Mouse (Mus musculus): ENCODE measurements around the gene Nlgn2. TPM values are rescaled to one million over a fixed set of nuclear protein-coding genes. Genes with fewer than 3 reads are reported as not detected.

The Nlgn2 gene
- polyA plus RNA-seq, 1 experiment from 2014 or later, result 11.4 TPM

Small RNAs within 50 kb of the gene (microRNA-seq; reads per million reads assigned to microRNA genes)
- not detected for gene Mir6924

Other genes with a start within 250 kb of the Nlgn2 start
- gene Atp1b2, start 231.8 kb downstream of the Nlgn2 start, polyA plus RNA-seq (2014; fragmentation: Nextera tagmentation; extraction: Ambion mirVana), result 7.2 and 7.7 TPM in 2 replicates
- not detected in 2 replicates for gene Shbg, start 219.9 kb downstream of the Nlgn2 start, polyA plus RNA-seq (2014; fragmentation: Nextera tagmentation; extraction: Ambion mirVana)
- gene Sat2, start 215.8 kb downstream of the Nlgn2 start, polyA plus RNA-seq (2014; fragmentation: Nextera tagmentation; extraction: Ambion mirVana), result 14.9 and 19.0 TPM in 2 replicates
- gene Fxr2, start 204.8 kb downstream of the Nlgn2 start, polyA plus RNA-seq (2014; fragmentation: Nextera tagmentation; extraction: Ambion mirVana), result 36.4 and 40.3 TPM in 2 replicates
- gene Sox15, start 182.5 kb downstream of the Nlgn2 start, polyA plus RNA-seq (2014; fragmentation: Nextera tagmentation; extraction: Ambion mirVana), result not detected in 2 replicates
- 26.8 and 30.0 TPM in 2 replicates for gene Mpdu1, start 175.1 kb downstream of the Nlgn2 start, polyA plus RNA-seq (2014; fragmentation: Nextera tagmentation; extraction: Ambion mirVana)
- gene Cd68, start 171.6 kb downstream of the Nlgn2 start, polyA plus RNA-seq (2014; fragmentation: Nextera tagmentation; extraction: Ambion mirVana), result 5.5 and 6.7 TPM in 2 replicates
- 781 and 824 TPM in 2 replicates for gene Eif4a1, start 165.4 kb downstream of the Nlgn2 start, polyA plus RNA-seq (2014; fragmentation: Nextera tagmentation; extraction: Ambion mirVana)
- 88.6 and 93.8 TPM in 2 replicates for gene Senp3, start 155.7 kb downstream of the Nlgn2 start, polyA plus RNA-seq (2014; fragmentation: Nextera tagmentation; extraction: Ambion mirVana)
- 0.19 TPM in 1 of 2 replicates, not detected in the other for gene Tnfsf13, start 152.0 kb downstream of the Nlgn2 start, polyA plus RNA-seq (2014; fragmentation: Nextera tagmentation; extraction: Ambion mirVana)
- gene Tnfsf12, start 141.9 kb downstream of the Nlgn2 start, polyA plus RNA-seq (2014; fragmentation: Nextera tagmentation; extraction: Ambion mirVana), result 1.5 and 1.7 TPM in 2 replicates
- 1.4 and 1.5 TPM in 2 replicates for gene Tnfsfm13, start 141.7 kb downstream of the Nlgn2 start, polyA plus RNA-seq (2014; fragmentation: Nextera tagmentation; extraction: Ambion mirVana)
- gene Polr2a, start 79.1 kb downstream of the Nlgn2 start, polyA plus RNA-seq (2014; fragmentation: Nextera tagmentation; extraction: Ambion mirVana), result 65.0 and 65.3 TPM in 2 replicates
- not detected in 2 replicates for gene Slc35g3, start 75.8 kb downstream of the Nlgn2 start, polyA plus RNA-seq (2014; fragmentation: Nextera tagmentation; extraction: Ambion mirVana)
- 0.99 and 1.3 TPM in 2 replicates for gene Zbtb4, start 71.9 kb downstream of the Nlgn2 start, polyA plus RNA-seq (2014; fragmentation: Nextera tagmentation; extraction: Ambion mirVana)
- gene Chrnb1, start 41.8 kb downstream of the Nlgn2 start, polyA plus RNA-seq (2014; fragmentation: Nextera tagmentation; extraction: Ambion mirVana), result 4.2 and 6.2 TPM in 2 replicates
- 2.0 and 3.0 TPM in 2 replicates for gene Fgf11, start 35.9 kb downstream of the Nlgn2 start, polyA plus RNA-seq (2014; fragmentation: Nextera tagmentation; extraction: Ambion mirVana)
- 0.69 and 0.88 TPM in 2 replicates for gene Tmem102, start 32.2 kb downstream of the Nlgn2 start, polyA plus RNA-seq (2014; fragmentation: Nextera tagmentation; extraction: Ambion mirVana)
- gene Gm39566, start 22.5 kb downstream of the Nlgn2 start, polyA plus RNA-seq (2014; fragmentation: Nextera tagmentation; extraction: Ambion mirVana), result not detected in 2 replicates
- not detected in 2 replicates for gene Spem2, start 19.3 kb downstream of the Nlgn2 start, polyA plus RNA-seq (2014; fragmentation: Nextera tagmentation; extraction: Ambion mirVana)
- 0.23 TPM in 1 of 2 replicates, not detected in the other for gene Spem1, start 15.6 kb downstream of the Nlgn2 start, polyA plus RNA-seq (2014; fragmentation: Nextera tagmentation; extraction: Ambion mirVana)
- 289 and 296 TPM in 2 replicates for gene Tmem256, start 730 bp upstream of the Nlgn2 start, polyA plus RNA-seq (2014; fragmentation: Nextera tagmentation; extraction: Ambion mirVana)
- gene Plscr3, start 8.6 kb upstream of the Nlgn2 start, polyA plus RNA-seq (2014; fragmentation: Nextera tagmentation; extraction: Ambion mirVana), result 75.4 and 83.7 TPM in 2 replicates
- 0.23 and 0.72 TPM in 2 replicates for gene Tnk1, start 20.9 kb upstream of the Nlgn2 start, polyA plus RNA-seq (2014; fragmentation: Nextera tagmentation; extraction: Ambion mirVana)
- gene Tmem95, start 40.2 kb upstream of the Nlgn2 start, polyA plus RNA-seq (2014; fragmentation: Nextera tagmentation; extraction: Ambion mirVana), result not detected in 2 replicates
- 3.1 and 3.6 TPM in 2 replicates for gene Kctd11, start 43.6 kb upstream of the Nlgn2 start, polyA plus RNA-seq (2014; fragmentation: Nextera tagmentation; extraction: Ambion mirVana)
- 0.53 and 1.1 TPM in 2 replicates for gene Acap1, start 57.8 kb upstream of the Nlgn2 start, polyA plus RNA-seq (2014; fragmentation: Nextera tagmentation; extraction: Ambion mirVana)
- 14.4 and 15.1 TPM in 2 replicates for gene 2810408A11Rik, start 63.2 kb upstream of the Nlgn2 start, polyA plus RNA-seq (2014; fragmentation: Nextera tagmentation; extraction: Ambion mirVana)
- 14.2 and 18.0 TPM in 2 replicates for gene Neurl4, start 63.3 kb upstream of the Nlgn2 start, polyA plus RNA-seq (2014; fragmentation: Nextera tagmentation; extraction: Ambion mirVana)
- gene Gps2, start 76.1 kb upstream of the Nlgn2 start, polyA plus RNA-seq (2014; fragmentation: Nextera tagmentation; extraction: Ambion mirVana), result 84.0 and 93.7 TPM in 2 replicates
- 1,905 and 1,926 TPM in 2 replicates for gene Eif5a, start 84.2 kb upstream of the Nlgn2 start, polyA plus RNA-seq (2014; fragmentation: Nextera tagmentation; extraction: Ambion mirVana)
- 3.4 and 4.2 TPM in 2 replicates for gene Ybx2, start 98.0 kb upstream of the Nlgn2 start, polyA plus RNA-seq (2014; fragmentation: Nextera tagmentation; extraction: Ambion mirVana)
- 11.4 and 11.8 TPM in 2 replicates for gene Slc2a4, start 110.4 kb upstream of the Nlgn2 start, polyA plus RNA-seq (2014; fragmentation: Nextera tagmentation; extraction: Ambion mirVana)
- 5.3 and 5.9 TPM in 2 replicates for gene Cldn7, start 127.0 kb upstream of the Nlgn2 start, polyA plus RNA-seq (2014; fragmentation: Nextera tagmentation; extraction: Ambion mirVana)
- 21.5 and 23.3 TPM in 2 replicates for gene Ctdnep1, start 143.4 kb upstream of the Nlgn2 start, polyA plus RNA-seq (2014; fragmentation: Nextera tagmentation; extraction: Ambion mirVana)
- 149 and 168 TPM in 2 replicates for gene Elp5, start 144.7 kb upstream of the Nlgn2 start, polyA plus RNA-seq (2014; fragmentation: Nextera tagmentation; extraction: Ambion mirVana)
- gene Gabarap, start 153.4 kb upstream of the Nlgn2 start, polyA plus RNA-seq (2014; fragmentation: Nextera tagmentation; extraction: Ambion mirVana), result 530 and 552 TPM in 2 replicates
- gene Phf23, start 158.0 kb upstream of the Nlgn2 start, polyA plus RNA-seq (2014; fragmentation: Nextera tagmentation; extraction: Ambion mirVana), result 54.4 and 57.6 TPM in 2 replicates
- gene Dvl2, start 162.8 kb upstream of the Nlgn2 start, polyA plus RNA-seq (2014; fragmentation: Nextera tagmentation; extraction: Ambion mirVana), result 35.8 and 39.0 TPM in 2 replicates
- 49.3 and 54.1 TPM in 2 replicates for gene Acadvl, start 177.6 kb upstream of the Nlgn2 start, polyA plus RNA-seq (2014; fragmentation: Nextera tagmentation; extraction: Ambion mirVana)
- gene Dlg4, start 179.2 kb upstream of the Nlgn2 start, polyA plus RNA-seq (2014; fragmentation: Nextera tagmentation; extraction: Ambion mirVana), result 14.6 and 15.0 TPM in 2 replicates
- gene Asgr1, start 216.3 kb upstream of the Nlgn2 start, polyA plus RNA-seq (2014; fragmentation: Nextera tagmentation; extraction: Ambion mirVana), result 0.41 TPM in 1 of 2 replicates, not detected in the other